Mouse (Mus musculus): Measurements from ENCODE around the gene BC049730. TPM values are rescaled to one million over a fixed set of nuclear protein-coding genes. Genes with fewer than 3 reads are reported as not detected.
"Not testable (repeated sequence)": the region's sequence is repeated elsewhere in the genome, so short reads cannot be mapped to it uniquely, and the experiment has no call there.

The BC049730 gene
- polyA plus RNA-seq, 2 experiments, result not detected

DNA sequence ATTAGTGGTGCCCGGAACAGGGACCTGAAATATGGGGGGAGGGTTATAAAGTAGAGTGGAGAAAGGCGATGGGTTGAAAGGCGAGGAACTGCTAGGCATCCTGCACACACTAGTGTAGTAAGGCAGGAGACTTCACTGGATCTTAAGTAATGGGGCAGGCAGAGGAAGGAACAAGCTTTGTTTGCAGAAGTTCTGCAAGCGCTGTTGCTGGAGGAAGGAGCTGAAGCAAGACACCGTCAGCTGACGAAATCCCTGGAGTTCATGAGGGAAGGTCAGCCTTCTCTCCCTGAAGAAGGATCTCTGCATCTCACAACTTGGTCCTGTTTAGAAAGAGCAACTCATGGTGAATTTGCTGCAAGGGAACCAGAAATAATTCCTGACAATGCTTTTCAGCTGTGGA, 6.0 kb downstream of the BC049730 start:
- 40% methylated on average over 6 of the region's 6 CpGs for WGBS (ENCODE audit: insufficient replicate concordance)
- no peak overlapping the region for H3K4me3 ChIP-seq (ENCODE audit: insufficient read depth in 1 of 2, low read depth in 2 of 2, low read length in 2 of 2)
- no peaks in the 10 kb centered on the region for H3K4me1 ChIP-seq (replicated peaks; ENCODE audit: control insufficient read depth in 2 of 2, insufficient read depth in 2 of 2, low read length in 1 of 2)
- DNase-seq (ENCODE audit: low read depth in 3 of 3, low spot score in 3 of 3) (no peak), ATAC-seq (ENCODE audit: insufficient read depth) (no peak)
- no peaks in the 10 kb centered on the region for H3K36me3 ChIP-seq (replicated peaks; ENCODE audit: control insufficient read depth, insufficient read depth, low read depth)
- no peak overlapping the region for H3K27ac ChIP-seq
- H3K9me3 ChIP-seq (ENCODE audit: control insufficient read depth, low read length), result no peaks in the 10 kb centered on the region
- no peaks in the 10 kb centered on the region for H3K27me3 ChIP-seq (ENCODE audit: control insufficient read depth, insufficient read depth, low read length)
- H3K4me2 ChIP-seq (ENCODE audit: low read depth), result no peak overlapping the region
- TF ChIP-seq CTCF (IDR thresholded peaks at IDR 0.05; ENCODE audit: low read depth) (no peak), EP300 (IDR thresholded peaks at IDR 0.05; ENCODE audit: low read depth) (no peak)
- no peak overlapping the region for H3K9ac ChIP-seq (replicated peaks)

DNA sequence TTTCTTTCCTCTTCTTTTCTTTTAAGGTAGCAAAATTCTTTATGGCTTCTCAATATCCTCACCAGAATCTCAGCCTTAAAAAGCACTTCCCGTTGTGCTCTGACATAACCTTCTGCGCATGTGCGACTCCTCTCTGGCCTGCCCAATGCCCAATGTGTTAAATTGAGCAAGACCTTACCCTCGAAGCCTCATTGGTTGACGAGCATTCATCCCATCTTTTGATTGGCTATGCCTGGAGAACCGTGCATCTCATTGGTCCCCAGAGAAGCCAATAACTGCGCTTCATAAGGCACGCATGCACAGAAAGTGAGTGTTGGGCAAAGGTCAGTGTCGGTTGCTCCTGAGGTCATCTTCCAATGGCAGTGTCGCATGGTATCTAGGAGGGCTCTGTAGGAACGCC, 17.8 kb downstream of the BC049730 start, which contains the start of gene Gm4763:
Gene Gm4763, minus strand, starts transcription at position 101 of the 400 bp plus-strand sequence.
- not testable (repeated sequence) for H3K9ac ChIP-seq (replicated peaks); H3K4me1 ChIP-seq (replicated peaks; ENCODE audit: control insufficient read depth in 2 of 2, insufficient read depth in 2 of 2, low read length in 1 of 2); H3K4me2 ChIP-seq (ENCODE audit: low read depth); H3K27ac ChIP-seq; ATAC-seq (ENCODE audit: insufficient read depth); H3K9me3 ChIP-seq (ENCODE audit: control insufficient read depth, low read length); DNase-seq (ENCODE audit: low read depth in 3 of 3, low spot score in 3 of 3); H3K27me3 ChIP-seq (ENCODE audit: control insufficient read depth, insufficient read depth, low read length); H3K36me3 ChIP-seq (replicated peaks; ENCODE audit: control insufficient read depth, insufficient read depth, low read depth); H3K4me3 ChIP-seq (ENCODE audit: insufficient read depth in 1 of 2, low read depth in 2 of 2, low read length in 2 of 2)
- 70% methylated on average over 11 of the region's 11 CpGs for WGBS (ENCODE audit: insufficient replicate concordance)

- H3K9ac ChIP-seq (replicated peaks), result no peak overlapping the region
- WGBS (ENCODE audit: insufficient replicate concordance), result 13% methylated on average over 17 of the region's 17 CpGs
- DNase-seq (ENCODE audit: low read depth in 3 of 3, low spot score in 3 of 3), result no peak
- no peaks in the 10 kb centered on the region for H3K27me3 ChIP-seq (ENCODE audit: control insufficient read depth, insufficient read depth, low read length)
- H3K36me3 ChIP-seq (replicated peaks; ENCODE audit: control insufficient read depth, insufficient read depth, low read depth), result no peaks in the 10 kb centered on the region
- H3K4me1 ChIP-seq (replicated peaks; ENCODE audit: control insufficient read depth in 2 of 2, insufficient read depth in 2 of 2, low read length in 1 of 2), result no peaks in the 10 kb centered on the region
- H3K4me3 ChIP-seq (ENCODE audit: insufficient read depth in 1 of 2, low read depth in 2 of 2, low read length in 2 of 2), result no peak overlapping the region
- TF ChIP-seq CTCF (IDR thresholded peaks at IDR 0.05; ENCODE audit: low read depth) (no peak), EP300 (IDR thresholded peaks at IDR 0.05; ENCODE audit: low read depth) (no peak)
- no peak overlapping the region for H3K27ac ChIP-seq
- no peak for ATAC-seq (ENCODE audit: insufficient read depth)
- H3K9me3 ChIP-seq (ENCODE audit: control insufficient read depth, low read length), result no peaks in the 10 kb centered on the region
- no peak overlapping the region for H3K4me2 ChIP-seq (ENCODE audit: low read depth)
Measured at GRCm38 (mm10) chr7:24735970-24736670, 27.1 kb downstream of the BC049730 start.

- H3K27me3 ChIP-seq (ENCODE audit: control insufficient read depth, insufficient read depth, low read length), result no peaks in the 10 kb centered on the region
- no peak overlapping the region for H3K9ac ChIP-seq (replicated peaks)
- H3K36me3 ChIP-seq (replicated peaks; ENCODE audit: control insufficient read depth, insufficient read depth, low read depth), result no peaks in the 10 kb centered on the region
- H3K27ac ChIP-seq, result no peak overlapping the region
- TF ChIP-seq CTCF (IDR thresholded peaks at IDR 0.05; ENCODE audit: low read depth), result no peak
- TF ChIP-seq EP300 (IDR thresholded peaks at IDR 0.05; ENCODE audit: low read depth), result no peak
- H3K4me2 ChIP-seq (ENCODE audit: low read depth), result no peak overlapping the region
- DNase-seq (ENCODE audit: low read depth in 3 of 3, low spot score in 3 of 3) (no peak), ATAC-seq (ENCODE audit: insufficient read depth) (no peak)
- no peak overlapping the region for H3K4me3 ChIP-seq (ENCODE audit: insufficient read depth in 1 of 2, low read depth in 2 of 2, low read length in 2 of 2)
- 20% methylated on average over 4 of the region's 4 CpGs for WGBS (ENCODE audit: insufficient replicate concordance)
- no peaks in the 10 kb centered on the region; a peak in 1 of 4 replicates for H3K4me1 ChIP-seq (replicated peaks; ENCODE audit: control insufficient read depth in 2 of 2, insufficient read depth in 2 of 2, low read length in 1 of 2)
- H3K9me3 ChIP-seq (ENCODE audit: control insufficient read depth, low read length), result no peaks in the 10 kb centered on the region
Measured at GRCm38 (mm10) chr7:24750695-24751094, 41.7 kb downstream of the BC049730 start.

DNA sequence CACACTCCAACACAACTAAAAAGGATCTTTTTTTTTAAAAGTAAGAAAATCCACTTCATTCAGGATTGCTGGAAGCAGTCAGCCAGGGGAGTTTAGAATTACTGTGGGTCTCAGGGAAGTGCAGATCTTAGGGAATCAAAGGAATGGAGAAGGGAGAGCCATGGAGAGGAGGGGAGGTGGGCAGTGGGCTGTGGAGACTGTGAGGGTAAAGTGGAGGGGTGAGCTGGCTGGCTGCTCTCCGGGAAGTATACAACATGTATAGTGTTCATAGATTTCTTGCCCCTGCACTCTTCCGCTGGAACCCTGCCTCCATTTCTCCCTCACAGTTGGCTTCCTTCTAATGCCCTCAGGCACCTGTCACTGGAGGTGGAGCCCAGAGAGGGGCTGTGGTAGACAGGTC, 42.6 kb downstream of the BC049730 start:
- no peak overlapping the region for H3K4me3 ChIP-seq (ENCODE audit: insufficient read depth in 1 of 2, low read depth in 2 of 2, low read length in 2 of 2)
- no peaks in the 10 kb centered on the region for H3K9me3 ChIP-seq (ENCODE audit: control insufficient read depth, low read length)
- TF ChIP-seq CTCF (IDR thresholded peaks at IDR 0.05; ENCODE audit: low read depth), result no peak
- no peak for TF ChIP-seq EP300 (IDR thresholded peaks at IDR 0.05; ENCODE audit: low read depth)
- no peak overlapping the region for H3K27ac ChIP-seq
- DNase-seq (ENCODE audit: low read depth in 3 of 3, low spot score in 3 of 3) (no peak), ATAC-seq (ENCODE audit: insufficient read depth) (no peak)
- no peak overlapping the region for H3K9ac ChIP-seq (replicated peaks)
- H3K4me1 ChIP-seq (replicated peaks; ENCODE audit: control insufficient read depth in 2 of 2, insufficient read depth in 2 of 2, low read length in 1 of 2), result no peaks in the 10 kb centered on the region; a peak in 1 of 4 replicates
- H3K27me3 ChIP-seq (ENCODE audit: control insufficient read depth, insufficient read depth, low read length), result no peaks in the 10 kb centered on the region
- H3K4me2 ChIP-seq (ENCODE audit: low read depth), result no peak overlapping the region
- no peaks in the 10 kb centered on the region for H3K36me3 ChIP-seq (replicated peaks; ENCODE audit: control insufficient read depth, insufficient read depth, low read depth)
- 67% methylated on average over 2 of the region's 2 CpGs for WGBS (ENCODE audit: insufficient replicate concordance)

Measured in liver, embryonic 14.5 days (tissue).